Mouse (Mus musculus): ENCODE measurements around the gene Cxcr5. TPM values are rescaled to one million over a fixed set of nuclear protein-coding genes. Genes with fewer than 3 reads are reported as not detected.

Gene Cxcr5
- polyA plus RNA-seq, 1 experiment from 2014 or later = not detected

- 43% methylated on average over 5 of the region's 5 CpGs for WGBS
- peak; percentile 42 for DNase-seq (ENCODE audit: low spot score)
These were observed 38.0 kb downstream of the Cxcr5 start for GRCm38 (mm10) chr9:44523686-44524085.

GRCm38 (mm10) chr9:44521927-44522326, 39.8 kb downstream of the Cxcr5 start:
- H3K4me1 ChIP-seq (replicated peaks; ENCODE audit: insufficient read depth, low read length) = no peaks in the 10 kb centered on the region
- 73% methylated on average over 10 of the region's 10 CpGs for WGBS
- H3K27ac ChIP-seq = no peak overlapping the region
- no peak overlapping the region for H3K9ac ChIP-seq (ENCODE audit: low read depth, low read length)
- H3K4me3 ChIP-seq (replicated peaks; ENCODE audit: low read depth, low read length) = no peak overlapping the region
- H3K4me2 ChIP-seq (ENCODE audit: low read length) = no peak overlapping the region
- H3K36me3 ChIP-seq (ENCODE audit: insufficient read depth, low read length) = no peaks in the 10 kb centered on the region
- no peaks in the 10 kb centered on the region for H3K9me3 ChIP-seq (replicated peaks; ENCODE audit: low read length)
- no peak for DNase-seq (ENCODE audit: low spot score)
- ATAC-seq (replicated peaks; ENCODE audit: low FRiP score, low read depth) = no peak
- no peak for TF ChIP-seq CTCF (IDR thresholded peaks at IDR 0.05; ENCODE audit: low read depth)
- no peaks in the 10 kb centered on the region for H3K27me3 ChIP-seq (ENCODE audit: insufficient read depth, low read length)

More at GRCm38 (mm10) chr9:44523686-44524085, 38.0 kb downstream of the Cxcr5 start:
- no peak overlapping the region for H3K9ac ChIP-seq (ENCODE audit: low read depth, low read length)
- no peak overlapping the region for H3K27ac ChIP-seq
- no peaks in the 10 kb centered on the region for H3K4me1 ChIP-seq (replicated peaks; ENCODE audit: insufficient read depth, low read length)
- no peak for ATAC-seq (replicated peaks; ENCODE audit: low FRiP score, low read depth)
- H3K9me3 ChIP-seq (replicated peaks; ENCODE audit: low read length) = no peaks in the 10 kb centered on the region
- no peak for TF ChIP-seq CTCF (IDR thresholded peaks at IDR 0.05; ENCODE audit: low read depth)
- H3K4me3 ChIP-seq (replicated peaks; ENCODE audit: low read depth, low read length) = no peak overlapping the region
- H3K36me3 ChIP-seq (ENCODE audit: insufficient read depth, low read length) = no peaks in the 10 kb centered on the region
- H3K4me2 ChIP-seq (ENCODE audit: low read length) = no peak overlapping the region
- H3K27me3 ChIP-seq (ENCODE audit: insufficient read depth, low read length) = no peaks in the 10 kb centered on the region

GRCm38 (mm10) chr9:44518068-44518467, 43.6 kb downstream of the Cxcr5 start:
- 52% methylated on average over 7 of the region's 7 CpGs for WGBS
- H3K9ac ChIP-seq (ENCODE audit: low read depth, low read length) = no peak overlapping the region
- 0 out of 2 replicates have a peak, but pooled peaks cover 4% of the 10 kb centered on the region for H3K4me1 ChIP-seq (replicated peaks; ENCODE audit: insufficient read depth, low read length)
- no peak overlapping the region for H3K27ac ChIP-seq
- no peaks in the 10 kb centered on the region for H3K36me3 ChIP-seq (ENCODE audit: insufficient read depth, low read length)
- no peaks in the 10 kb centered on the region for H3K27me3 ChIP-seq (ENCODE audit: insufficient read depth, low read length)
- no peak for TF ChIP-seq CTCF (IDR thresholded peaks at IDR 0.05; ENCODE audit: low read depth)
- ATAC-seq (replicated peaks; ENCODE audit: low FRiP score, low read depth) = no peak
- no peak overlapping the region for H3K4me2 ChIP-seq (ENCODE audit: low read length)
- no peak for DNase-seq (ENCODE audit: low spot score)
- no peak overlapping the region for H3K4me3 ChIP-seq (replicated peaks; ENCODE audit: low read depth, low read length)
- no peaks in the 10 kb centered on the region for H3K9me3 ChIP-seq (replicated peaks; ENCODE audit: low read length)

GRCm38 (mm10) chr9:44517368-44517767, 44.3 kb downstream of the Cxcr5 start:
- H3K9me3 ChIP-seq (replicated peaks; ENCODE audit: low read length) = no peaks in the 10 kb centered on the region
- DNase-seq (ENCODE audit: low spot score) = no peak
- 68% methylated on average over 4 of the region's 4 CpGs for WGBS
- H3K36me3 ChIP-seq (ENCODE audit: insufficient read depth, low read length) = no peaks in the 10 kb centered on the region
- H3K4me3 ChIP-seq (replicated peaks; ENCODE audit: low read depth, low read length) = no peak overlapping the region
- 0 out of 2 replicates have a peak, but pooled peaks cover 4% of the 10 kb centered on the region for H3K4me1 ChIP-seq (replicated peaks; ENCODE audit: insufficient read depth, low read length)
- no peak overlapping the region for H3K27ac ChIP-seq
- no peaks in the 10 kb centered on the region for H3K27me3 ChIP-seq (ENCODE audit: insufficient read depth, low read length)
- H3K9ac ChIP-seq (ENCODE audit: low read depth, low read length) = no peak overlapping the region
- ATAC-seq (replicated peaks; ENCODE audit: low FRiP score, low read depth) = no peak
- TF ChIP-seq CTCF (IDR thresholded peaks at IDR 0.05; ENCODE audit: low read depth) = no peak
- H3K4me2 ChIP-seq (ENCODE audit: low read length) = no peak overlapping the region

GRCm38 (mm10) chr9:44515891-44516290, 45.8 kb downstream of the Cxcr5 start:
- ATAC-seq (replicated peaks; ENCODE audit: low FRiP score, low read depth) (no peak), DNase-seq (ENCODE audit: low spot score) (no peak)
- no peak for TF ChIP-seq CTCF (IDR thresholded peaks at IDR 0.05; ENCODE audit: low read depth)
- H3K4me3 ChIP-seq (replicated peaks; ENCODE audit: low read depth, low read length) = no peak overlapping the region
- H3K4me2 ChIP-seq (ENCODE audit: low read length) = 0 out of 2 replicates have a peak overlapping the region, but pooled peaks have one; percentile 18
- no peaks in the 10 kb centered on the region for H3K9me3 ChIP-seq (replicated peaks; ENCODE audit: low read length)
- no peaks in the 10 kb centered on the region for H3K27me3 ChIP-seq (ENCODE audit: insufficient read depth, low read length)
- H3K27ac ChIP-seq = no peak overlapping the region
- no peak overlapping the region for H3K9ac ChIP-seq (ENCODE audit: low read depth, low read length)
- 83% methylated on average over 5 of the region's 5 CpGs for WGBS
- no peaks in the 10 kb centered on the region for H3K36me3 ChIP-seq (ENCODE audit: insufficient read depth, low read length)
- H3K4me1 ChIP-seq (replicated peaks; ENCODE audit: insufficient read depth, low read length) = peaks cover 4% of the 10 kb centered on the region; the same call in 1 of the 2 replicates

GRCm38 (mm10) chr9:44515131-44515751, 46.4 kb downstream of the Cxcr5 start:
- 43% methylated on average over 12 of the region's 12 CpGs for WGBS
- DNase-seq (ENCODE audit: low spot score) = peak; percentile 64
- H3K4me3 ChIP-seq (replicated peaks; ENCODE audit: low read depth, low read length) = no peak overlapping the region
- H3K4me1 ChIP-seq (replicated peaks; ENCODE audit: insufficient read depth, low read length) = peaks cover 4% of the 10 kb centered on the region; the same call in 1 of the 2 replicates
- H3K9ac ChIP-seq (ENCODE audit: low read depth, low read length) = no peak overlapping the region
- H3K4me2 ChIP-seq (ENCODE audit: low read length) = peak overlapping the region; percentile 18; the same call in 1 of the 2 replicates
- TF ChIP-seq CTCF (IDR thresholded peaks at IDR 0.05; ENCODE audit: low read depth) = no peak
- no peaks in the 10 kb centered on the region for H3K27me3 ChIP-seq (ENCODE audit: insufficient read depth, low read length)
- ATAC-seq (replicated peaks; ENCODE audit: low FRiP score, low read depth) = peak; percentile 25
- H3K27ac ChIP-seq = no peak overlapping the region
- H3K36me3 ChIP-seq (ENCODE audit: insufficient read depth, low read length) = no peaks in the 10 kb centered on the region
- no peaks in the 10 kb centered on the region for H3K9me3 ChIP-seq (replicated peaks; ENCODE audit: low read length)
